Mouse (Mus musculus) liver, adult 2 months (tissue): ENCODE measurements around the gene Syf2.

ENCODE experiments used
- CTCF ChIP-seq: fragments of 200-500 bp; IDR thresholded peaks from 2 replicates; pipeline ENCODE4 v1.5.1; 2011; ENCODE audit warnings: low read depth, low read length, control low read depth
- POLR2A ChIP-seq: fragments of 200-500 bp; IDR thresholded peaks from 2 replicates; pipeline ENCODE4 v1.6.1; 2011; ENCODE audit warnings: low read length, control low read depth; ENCODE audit not compliant: insufficient read depth; ENCODE audit errors: extremely low read depth

GRCm38 (mm10) chr4:134922111-134922924, 8.4 kb upstream of the Syf2 start:
- TF ChIP-seq POLR2A (no peak), CTCF (no peak)
